Mouse (Mus musculus) kidney, postnatal 14 days (tissue): ENCODE data around the gene Olfr771.
"Not testable (repeated sequence)": the region's sequence is repeated elsewhere in the genome, so short reads cannot be mapped to it uniquely, and the experiment has no call there.

Experiments used
- DNase-seq: peaks from one replicate; pipeline ENCODE4 v3.0.0; 2022; ENCODE audit warnings: mixed read lengths

The Olfr771 gene

DNA sequence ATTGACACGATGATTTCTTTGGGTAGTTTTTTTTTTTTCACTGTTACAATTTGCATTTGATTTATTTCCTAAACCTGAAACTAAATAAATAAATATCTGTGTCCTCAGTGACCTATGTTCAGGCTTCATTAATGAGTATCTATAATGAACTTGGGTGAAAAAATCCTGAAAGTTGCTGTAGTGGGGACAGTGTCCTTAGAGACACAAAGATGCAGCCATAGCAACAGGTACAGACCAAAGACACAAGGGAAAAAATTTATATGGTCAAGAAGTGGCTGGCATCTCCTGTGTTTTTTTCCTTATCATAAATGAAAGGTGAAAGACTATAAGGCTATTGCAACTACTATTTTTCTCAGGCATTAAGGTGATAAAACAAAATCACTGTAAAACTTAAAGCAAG, at the start of gene Olfr771:
Gene Olfr771, minus strand, starts transcription at position 101 of the 400 bp plus-strand sequence.
- no peak for DNase-seq

DNA sequence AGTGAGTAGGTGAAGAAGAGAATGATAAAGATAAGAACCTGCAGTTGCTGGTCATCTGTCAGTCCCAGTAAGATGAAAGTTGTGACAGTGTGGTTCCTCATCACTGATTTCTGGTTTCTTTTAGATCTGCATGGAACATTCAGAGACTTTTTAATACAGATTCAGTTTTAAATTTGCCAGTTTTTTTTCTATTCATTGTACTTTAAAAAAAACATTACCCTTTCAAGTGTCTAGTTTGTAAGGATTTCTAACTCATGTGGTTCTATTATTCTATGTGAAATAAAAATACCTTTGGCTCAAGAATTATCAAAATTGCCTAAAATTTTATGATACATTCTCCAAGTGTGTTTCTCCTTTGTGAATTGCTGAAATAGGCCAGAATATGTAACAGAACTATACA, 22.8 kb upstream of the Olfr771 start, which contains the start of gene Olfr773:
Gene Olfr773, minus strand, starts transcription at position 101 of the 400 bp plus-strand sequence.
- DNase-seq = not testable (repeated sequence)

DNA sequence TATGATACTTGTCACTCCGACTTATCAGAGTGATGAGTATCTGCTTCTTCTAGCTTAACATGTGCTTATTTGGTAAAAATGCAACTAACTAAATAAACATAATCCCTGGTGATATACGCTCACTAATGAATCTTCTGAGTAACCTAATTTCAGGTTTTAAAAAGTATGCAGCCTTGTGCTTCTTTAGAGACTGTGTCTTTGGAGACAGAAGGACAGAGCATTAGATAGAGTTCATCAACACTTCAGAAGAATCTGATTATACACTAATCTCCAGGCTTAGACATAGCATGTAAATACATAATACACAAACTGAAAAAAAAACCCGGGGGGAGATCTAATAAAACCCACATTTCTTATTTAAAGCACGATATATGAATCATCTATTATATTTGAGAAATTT, 13.3 kb upstream of the Olfr771 start, which contains the start of gene Olfr772:
Gene Olfr772, minus strand, starts transcription at position 101 of the 400 bp plus-strand sequence.
- DNase-seq = not testable (repeated sequence)

DNA sequence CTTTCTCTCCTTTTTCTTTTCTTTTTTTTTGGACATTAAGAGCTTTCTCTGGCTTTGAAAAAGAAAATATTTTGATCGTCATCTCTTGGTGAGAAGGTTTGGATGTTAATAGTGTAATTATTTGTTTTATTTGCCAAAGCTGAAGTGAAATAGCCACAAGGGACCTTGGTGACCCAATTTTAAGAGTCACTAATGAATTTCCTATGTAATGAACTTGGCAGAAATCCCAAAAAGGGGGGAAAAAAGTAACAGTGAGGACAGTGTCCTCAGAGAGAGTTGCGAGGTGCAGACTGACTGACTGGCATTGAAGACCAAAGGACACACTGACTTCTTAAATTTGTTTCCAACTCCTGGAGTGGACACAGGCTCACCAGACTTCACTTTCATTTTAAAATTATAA, 25.7 kb downstream of the Olfr771 start, which contains the start of gene Olfr770:
Gene Olfr770, minus strand, starts transcription at position 101 of the 400 bp plus-strand sequence.
- DNase-seq = no peak

DNA sequence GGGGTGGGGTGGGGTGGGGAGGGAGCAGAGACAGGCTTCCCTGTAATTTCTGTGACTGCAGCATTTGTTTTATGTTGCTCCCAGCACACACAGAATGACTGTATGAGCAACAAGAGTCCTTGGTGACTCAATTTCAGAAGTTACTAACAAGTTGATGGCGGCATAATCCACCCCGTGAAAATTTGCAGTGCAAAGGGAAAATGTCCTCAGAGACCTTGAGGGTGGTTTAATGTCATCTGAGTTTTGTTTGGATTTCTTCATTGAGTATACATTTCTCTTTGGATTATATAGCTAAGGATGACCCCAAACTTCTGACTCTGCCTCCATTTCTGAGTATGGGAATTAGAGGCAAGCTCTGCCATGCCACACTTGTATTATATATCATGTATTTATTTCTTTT, 46.8 kb downstream of the Olfr771 start, which contains the start of gene Olfr769:
Gene Olfr769, minus strand, starts transcription at position 101 of the 400 bp plus-strand sequence.
- DNase-seq = no peak

DNA sequence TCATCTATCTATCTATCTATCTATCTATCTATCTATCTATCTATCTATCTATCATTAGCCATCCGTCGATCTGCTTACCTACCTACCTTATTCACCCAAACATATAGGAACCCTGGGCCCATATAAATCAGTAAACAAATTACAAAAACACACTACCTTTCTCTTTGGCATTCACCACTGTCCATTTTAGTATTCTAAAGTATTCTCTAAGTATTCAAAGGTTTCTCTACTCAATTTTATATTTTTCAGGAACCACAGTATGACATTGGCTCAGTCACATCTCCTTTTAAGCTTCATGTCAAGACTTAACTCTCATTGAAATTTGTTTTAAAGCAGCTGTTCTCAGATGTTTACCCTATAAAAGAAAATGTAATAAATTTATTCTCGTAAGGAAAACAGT, 49.4 kb downstream of the Olfr771 start:
- no peak for DNase-seq
